Mouse (Mus musculus): ENCODE results near the gene Ccdc181. TPM values are rescaled to one million over a fixed set of nuclear protein-coding genes. Genes with fewer than 3 reads are reported as not detected.
"Not testable (repeated sequence)": the region's sequence is repeated elsewhere in the genome, so short reads cannot be mapped to it uniquely, and the experiment has no call there.

Gene Ccdc181
- 2.1 and 2.6 TPM in 2 replicates for polyA plus RNA-seq (2015; fragmentation: Nextera tagmentation; extraction: Ambion mirVana)

- ATAC-seq (ENCODE audit: low read depth), result peak; percentile 100
- Histone ChIP-seq H3K4me3 (ENCODE audit: low read depth, low read length) (peak within 1 kb of the TSS; percentile 74), H3K27ac (ENCODE audit: low read length) (peak within 1 kb of the TSS; percentile 41; the same call in 1 of the 2 replicates), H3K36me3 (ENCODE audit: control insufficient read depth, insufficient read depth) (no peaks in the 10 kb centered on the region), H3K9me3 (replicated peaks; ENCODE audit: control insufficient read depth, low read length) (no peaks in the 10 kb centered on the region), H3K4me2 (ENCODE audit: low read depth, low read length) (peak within 1 kb of the TSS; percentile 92), H3K9ac (ENCODE audit: low read depth, low read length) (peak within 1 kb of the TSS; percentile 72), H3K4me1 (ENCODE audit: control insufficient read depth, low read depth, low read length) (no peaks in the 10 kb centered on the region; the same call in 1 of the 2 replicates), H3K27me3 (ENCODE audit: control insufficient read depth, insufficient read depth, low read depth, low read length) (no peaks in the 10 kb centered on the region)
- under 1% methylated on average over 31 of the region's 31 CpGs for WGBS (ENCODE audit: insufficient replicate concordance)
Measured at GRCm38 (mm10) chr1:164275455-164275954, at the start of gene Ccdc181. Gene Ccdc181, plus strand, starts transcription at chr1:164275585.

DNA sequence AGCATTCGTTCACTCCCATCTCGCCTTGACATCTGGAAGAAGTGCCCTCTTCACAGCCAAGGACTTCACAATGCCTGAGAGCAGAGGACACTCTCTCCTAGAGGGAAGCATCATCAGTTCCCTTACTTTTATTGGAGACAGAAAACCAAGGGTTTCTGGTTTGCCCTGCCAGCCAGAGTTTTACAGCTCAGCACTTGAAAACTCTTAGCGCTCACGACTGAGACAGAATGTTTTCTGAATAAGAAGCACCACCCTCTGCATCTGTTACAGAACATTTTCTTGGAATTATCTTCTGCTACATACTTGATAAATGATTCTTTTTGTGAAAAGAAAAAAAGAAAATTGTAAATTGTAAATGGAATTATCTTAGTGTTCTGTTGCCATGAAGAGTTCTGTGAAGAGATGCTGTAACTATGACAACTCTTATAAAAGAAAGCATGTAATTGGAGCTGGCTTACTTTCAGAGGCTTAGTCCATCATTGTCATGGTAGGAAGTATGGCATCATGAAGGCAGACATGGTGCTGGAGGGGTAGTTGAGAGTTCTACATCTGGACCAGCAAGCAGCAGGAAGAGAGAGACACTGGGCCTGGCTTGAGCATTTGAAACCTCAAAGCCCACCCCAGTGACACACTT lies 43.3 kb upstream of the Ccdc181 start:
- WGBS (ENCODE audit: insufficient replicate concordance), result 81% methylated on average over 2 of the region's 4 CpGs
- H3K27me3 ChIP-seq (ENCODE audit: control insufficient read depth, insufficient read depth, low read depth, low read length); ATAC-seq (ENCODE audit: low read depth); H3K36me3 ChIP-seq (ENCODE audit: control insufficient read depth, insufficient read depth); H3K27ac ChIP-seq (ENCODE audit: low read length); H3K4me3 ChIP-seq (ENCODE audit: low read depth, low read length); H3K4me1 ChIP-seq (ENCODE audit: control insufficient read depth, low read depth, low read length); H3K9ac ChIP-seq (ENCODE audit: low read depth, low read length); H3K9me3 ChIP-seq (replicated peaks; ENCODE audit: control insufficient read depth, low read length); H3K4me2 ChIP-seq (ENCODE audit: low read depth, low read length): not testable (repeated sequence)

DNA sequence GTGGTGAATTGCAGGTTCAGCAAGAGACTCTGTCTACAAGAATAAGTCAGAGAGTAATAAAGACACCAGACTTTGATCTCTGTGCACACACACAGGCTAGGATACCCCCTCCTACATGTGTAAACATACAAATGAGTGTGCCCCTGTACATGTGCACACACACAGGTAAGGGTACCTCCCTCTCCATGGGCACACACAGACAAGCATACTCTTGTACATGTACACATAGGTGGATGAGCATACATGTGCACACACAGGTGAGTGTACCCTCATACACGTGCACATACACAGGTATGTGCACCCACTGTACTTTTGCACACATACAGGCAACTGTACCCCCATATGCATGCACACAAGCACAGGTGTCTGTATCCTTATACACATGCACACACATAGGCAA lies 41.9 kb upstream of the Ccdc181 start:
- H3K4me1 ChIP-seq (ENCODE audit: control insufficient read depth, low read depth, low read length), result no peaks in the 10 kb centered on the region
- ATAC-seq (ENCODE audit: low read depth), result no peak
- no peaks in the 10 kb centered on the region for H3K27me3 ChIP-seq (ENCODE audit: control insufficient read depth, insufficient read depth, low read depth, low read length)
- WGBS (ENCODE audit: insufficient replicate concordance), result 48% methylated on average over 1 of the region's 1 CpGs
- no peaks in the 10 kb centered on the region for H3K9me3 ChIP-seq (replicated peaks; ENCODE audit: control insufficient read depth, low read length)
- H3K27ac ChIP-seq (ENCODE audit: low read length), result no peak overlapping the region
- H3K4me2 ChIP-seq (ENCODE audit: low read depth, low read length), result no peak overlapping the region
- H3K36me3 ChIP-seq (ENCODE audit: control insufficient read depth, insufficient read depth), result no peaks in the 10 kb centered on the region
- H3K4me3 ChIP-seq (ENCODE audit: low read depth, low read length), result no peak overlapping the region
- no peak overlapping the region for H3K9ac ChIP-seq (ENCODE audit: low read depth, low read length)

DNA sequence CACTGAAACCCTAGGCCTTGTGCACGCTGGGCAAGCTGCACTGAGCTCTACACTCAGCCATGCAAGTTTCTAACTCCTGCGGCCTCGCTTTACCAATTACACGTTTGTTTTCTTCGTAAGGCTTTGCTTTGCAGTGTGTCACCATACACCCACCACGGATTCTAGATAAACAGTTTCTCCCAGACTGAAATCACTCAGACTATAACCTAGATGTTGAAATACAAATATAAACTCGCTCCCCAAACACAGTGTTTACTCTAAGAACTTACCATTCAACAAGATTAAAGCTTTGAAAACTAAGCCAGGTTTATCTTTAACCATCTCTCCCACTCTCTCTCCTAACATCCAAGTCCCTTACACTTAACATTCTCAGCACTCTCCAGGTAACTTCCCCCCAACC lies 40.3 kb upstream of the Ccdc181 start:
- WGBS (ENCODE audit: insufficient replicate concordance), result 47% methylated on average over 7 of the region's 7 CpGs
- no peak overlapping the region for H3K27ac ChIP-seq (ENCODE audit: low read length)
- H3K9ac ChIP-seq (ENCODE audit: low read depth, low read length), result no peak overlapping the region
- no peaks in the 10 kb centered on the region for H3K36me3 ChIP-seq (ENCODE audit: control insufficient read depth, insufficient read depth)
- peak; percentile 84 for ATAC-seq (ENCODE audit: low read depth)
- no peak overlapping the region for H3K4me2 ChIP-seq (ENCODE audit: low read depth, low read length)
- no peaks in the 10 kb centered on the region for H3K4me1 ChIP-seq (ENCODE audit: control insufficient read depth, low read depth, low read length)
- H3K4me3 ChIP-seq (ENCODE audit: low read depth, low read length), result no peak overlapping the region
- H3K9me3 ChIP-seq (replicated peaks; ENCODE audit: control insufficient read depth, low read length), result no peaks in the 10 kb centered on the region
- no peaks in the 10 kb centered on the region for H3K27me3 ChIP-seq (ENCODE audit: control insufficient read depth, insufficient read depth, low read depth, low read length)

DNA sequence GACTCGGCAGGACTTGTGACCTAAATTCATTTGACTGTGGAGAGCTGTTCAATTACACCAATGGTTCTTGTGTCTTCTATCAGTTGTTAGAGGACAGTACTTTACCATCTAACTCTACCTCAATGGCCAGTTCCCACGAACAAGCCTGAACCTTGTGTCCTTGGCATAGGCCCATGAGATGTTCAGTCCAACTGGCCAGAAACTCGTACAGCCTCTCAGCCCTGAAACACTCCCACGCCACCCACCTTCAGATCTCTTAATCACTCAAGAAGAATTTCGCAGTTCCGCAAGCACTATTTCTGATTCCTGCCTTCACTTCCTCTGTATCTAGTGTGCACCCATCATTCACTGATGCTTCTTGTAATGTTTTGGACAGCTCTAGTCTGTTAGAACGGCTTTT lies 39.3 kb upstream of the Ccdc181 start:
- Histone ChIP-seq H3K9ac (ENCODE audit: low read depth, low read length) (no peak overlapping the region), H3K27me3 (ENCODE audit: control insufficient read depth, insufficient read depth, low read depth, low read length) (no peaks in the 10 kb centered on the region), H3K27ac (ENCODE audit: low read length) (no peak overlapping the region), H3K36me3 (ENCODE audit: control insufficient read depth, insufficient read depth) (no peaks in the 10 kb centered on the region), H3K9me3 (replicated peaks; ENCODE audit: control insufficient read depth, low read length) (no peaks in the 10 kb centered on the region), H3K4me1 (ENCODE audit: control insufficient read depth, low read depth, low read length) (no peaks in the 10 kb centered on the region), H3K4me3 (ENCODE audit: low read depth, low read length) (no peak overlapping the region), H3K4me2 (ENCODE audit: low read depth, low read length) (no peak overlapping the region)
- 47% methylated on average over 7 of the region's 7 CpGs for WGBS (ENCODE audit: insufficient replicate concordance)
- ATAC-seq (ENCODE audit: low read depth), result no peak

GRCm38 (mm10) chr1:164241494-164241893 lies 33.9 kb upstream of the Ccdc181 start:
- WGBS (ENCODE audit: insufficient replicate concordance), result 58% methylated on average over 2 of the region's 2 CpGs

GRCm38 (mm10) chr1:164242809-164243208 lies 32.6 kb upstream of the Ccdc181 start:
- Histone ChIP-seq H3K27ac (ENCODE audit: low read length) (no peak overlapping the region), H3K4me2 (ENCODE audit: low read depth, low read length) (no peak overlapping the region), H3K4me1 (ENCODE audit: control insufficient read depth, low read depth, low read length) (peaks cover 4% of the 10 kb centered on the region), H3K4me3 (ENCODE audit: low read depth, low read length) (no peak overlapping the region), H3K9me3 (replicated peaks; ENCODE audit: control insufficient read depth, low read length) (no peaks in the 10 kb centered on the region), H3K9ac (ENCODE audit: low read depth, low read length) (no peak overlapping the region), H3K27me3 (ENCODE audit: control insufficient read depth, insufficient read depth, low read depth, low read length) (no peaks in the 10 kb centered on the region), H3K36me3 (ENCODE audit: control insufficient read depth, insufficient read depth) (no peaks in the 10 kb centered on the region)
- WGBS (ENCODE audit: insufficient replicate concordance), result 61% methylated on average over 8 of the region's 8 CpGs
- no peak for ATAC-seq (ENCODE audit: low read depth)

More at GRCm38 (mm10) chr1:164241494-164241893, 33.9 kb upstream of the Ccdc181 start:
- no peaks in the 10 kb centered on the region for H3K27me3 ChIP-seq (ENCODE audit: control insufficient read depth, insufficient read depth, low read depth, low read length)
- no peaks in the 10 kb centered on the region for H3K4me1 ChIP-seq (ENCODE audit: control insufficient read depth, low read depth, low read length)
- no peak overlapping the region for H3K9ac ChIP-seq (ENCODE audit: low read depth, low read length)
- no peak overlapping the region for H3K27ac ChIP-seq (ENCODE audit: low read length)
- no peak overlapping the region for H3K4me3 ChIP-seq (ENCODE audit: low read depth, low read length)
- no peaks in the 10 kb centered on the region for H3K9me3 ChIP-seq (replicated peaks; ENCODE audit: control insufficient read depth, low read length)
- no peak for ATAC-seq (ENCODE audit: low read depth)
- no peak overlapping the region for H3K4me2 ChIP-seq (ENCODE audit: low read depth, low read length)
- no peaks in the 10 kb centered on the region for H3K36me3 ChIP-seq (ENCODE audit: control insufficient read depth, insufficient read depth)

DNA sequence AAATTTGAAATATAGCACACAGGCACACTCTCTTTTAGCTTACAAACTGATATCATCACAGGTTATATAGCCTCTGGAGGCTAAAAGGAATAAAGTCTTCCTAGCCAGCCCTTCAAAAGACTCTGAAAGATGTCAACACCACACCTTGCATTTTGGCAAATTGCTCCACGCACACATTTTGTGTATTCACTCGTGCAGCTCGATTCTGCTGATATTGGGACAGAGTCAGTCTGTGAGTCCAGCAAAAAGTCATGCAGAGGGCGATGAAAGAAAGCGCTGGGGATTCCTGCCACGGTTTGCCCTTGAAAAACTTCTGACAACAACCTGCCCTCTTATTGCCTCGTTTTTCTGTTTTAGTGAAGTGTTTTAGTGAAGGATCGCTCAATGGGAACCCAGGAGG lies 27.9 kb upstream of the Ccdc181 start:
- Histone ChIP-seq H3K4me1 (ENCODE audit: control insufficient read depth, low read depth, low read length) (peaks cover 27% of the 10 kb centered on the region), H3K27me3 (ENCODE audit: control insufficient read depth, insufficient read depth, low read depth, low read length) (no peaks in the 10 kb centered on the region), H3K9me3 (replicated peaks; ENCODE audit: control insufficient read depth, low read length) (no peaks in the 10 kb centered on the region), H3K4me2 (ENCODE audit: low read depth, low read length) (peak overlapping the region; percentile 67), H3K4me3 (ENCODE audit: low read depth, low read length) (peak overlapping the region; percentile 84; the same call in 1 of the 2 replicates), H3K27ac (ENCODE audit: low read length) (peak overlapping the region; percentile 88; the same call in 1 of the 2 replicates), H3K36me3 (ENCODE audit: control insufficient read depth, insufficient read depth) (no peaks in the 10 kb centered on the region), H3K9ac (ENCODE audit: low read depth, low read length) (peak overlapping the region; percentile 71)
- no peak for ATAC-seq (ENCODE audit: low read depth)
- 44% methylated on average over 8 of the region's 8 CpGs for WGBS (ENCODE audit: insufficient replicate concordance)

DNA sequence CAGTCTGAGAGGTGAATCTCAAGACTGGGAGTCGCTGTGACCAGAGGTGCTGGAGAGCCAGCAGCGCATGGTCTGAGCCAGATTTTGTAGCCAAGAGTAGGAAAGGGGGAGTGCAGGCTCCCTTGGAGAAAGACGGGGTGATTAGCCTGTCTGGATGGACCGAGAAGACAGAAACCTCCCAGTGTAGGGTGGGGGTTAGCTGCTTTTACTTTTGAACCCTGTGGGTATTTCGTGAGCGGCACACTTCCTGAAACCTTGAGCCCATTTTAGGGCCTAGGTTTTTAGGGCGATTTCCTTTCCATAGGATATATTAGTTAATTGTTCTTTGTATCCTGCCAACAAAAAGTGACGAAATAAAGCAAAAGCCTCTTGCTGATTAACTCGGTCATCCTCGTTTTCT lies 27.4 kb upstream of the Ccdc181 start:
- peak overlapping the region; percentile 67 for H3K4me2 ChIP-seq (ENCODE audit: low read depth, low read length)
- H3K4me1 ChIP-seq (ENCODE audit: control insufficient read depth, low read depth, low read length), result peaks cover 30% of the 10 kb centered on the region
- no peaks in the 10 kb centered on the region for H3K27me3 ChIP-seq (ENCODE audit: control insufficient read depth, insufficient read depth, low read depth, low read length)
- H3K4me3 ChIP-seq (ENCODE audit: low read depth, low read length), result peak overlapping the region; percentile 84
- 13% methylated on average over 10 of the region's 10 CpGs for WGBS (ENCODE audit: insufficient replicate concordance)
- ATAC-seq (ENCODE audit: low read depth), result no peak
- H3K27ac ChIP-seq (ENCODE audit: low read length), result peak overlapping the region; percentile 88
- no peaks in the 10 kb centered on the region for H3K36me3 ChIP-seq (ENCODE audit: control insufficient read depth, insufficient read depth)
- peak overlapping the region; percentile 71 for H3K9ac ChIP-seq (ENCODE audit: low read depth, low read length)
- H3K9me3 ChIP-seq (replicated peaks; ENCODE audit: control insufficient read depth, low read length), result no peaks in the 10 kb centered on the region

Data from liver, embryonic 16.5 days (tissue).